Mouse (Mus musculus): ENCODE results near the gene Cpm.

DNA sequence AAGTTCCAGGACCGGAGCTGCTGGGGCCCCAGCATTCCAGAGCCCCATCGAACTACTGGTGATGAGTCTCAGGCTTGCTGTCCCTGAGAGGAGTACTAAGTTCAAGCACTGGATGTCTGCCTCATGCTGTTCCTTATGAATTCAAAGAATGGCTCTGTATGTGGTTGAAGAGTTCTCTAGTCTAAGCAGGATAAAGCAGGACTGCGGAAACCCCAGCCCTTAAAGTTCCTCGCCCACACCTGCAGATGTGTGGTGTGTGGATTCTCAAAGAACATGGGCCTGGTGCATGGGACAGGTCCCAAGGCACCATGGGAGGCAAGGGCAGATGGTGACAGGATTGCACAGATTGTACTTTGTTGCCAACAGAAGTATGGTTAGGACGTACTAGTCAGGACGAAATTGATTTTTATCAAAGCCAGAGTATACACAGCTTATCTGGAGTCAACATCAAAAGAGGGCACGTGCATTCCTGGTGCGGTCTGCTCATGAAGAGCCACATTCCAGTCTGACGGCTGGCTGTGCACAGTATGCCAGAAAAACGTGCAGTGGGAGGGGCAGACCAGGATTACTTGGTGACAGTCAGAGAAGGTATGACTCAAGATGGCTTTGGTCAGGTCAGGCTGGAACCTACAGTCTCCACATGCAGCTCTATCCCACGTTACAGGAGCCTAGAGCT is 100.0 kb downstream of the Cpm start:
- TF ChIP-seq ZNF384 (IDR thresholded peaks at IDR 0.05; ENCODE audit: low read depth, low read length) (no peak), HCFC1 (IDR thresholded peaks at IDR 0.05; ENCODE audit: borderline replicate concordance, insufficient read depth, low read length) (no peak)
